Mouse (Mus musculus): Measurements from ENCODE around the gene Kcnip3. TPM values are rescaled to one million over a fixed set of nuclear protein-coding genes. Genes with fewer than 3 reads are reported as not detected.

The Kcnip3 gene
- polyA plus RNA-seq, 1 experiment from 2014 or later: 4.0 TPM

DNA sequence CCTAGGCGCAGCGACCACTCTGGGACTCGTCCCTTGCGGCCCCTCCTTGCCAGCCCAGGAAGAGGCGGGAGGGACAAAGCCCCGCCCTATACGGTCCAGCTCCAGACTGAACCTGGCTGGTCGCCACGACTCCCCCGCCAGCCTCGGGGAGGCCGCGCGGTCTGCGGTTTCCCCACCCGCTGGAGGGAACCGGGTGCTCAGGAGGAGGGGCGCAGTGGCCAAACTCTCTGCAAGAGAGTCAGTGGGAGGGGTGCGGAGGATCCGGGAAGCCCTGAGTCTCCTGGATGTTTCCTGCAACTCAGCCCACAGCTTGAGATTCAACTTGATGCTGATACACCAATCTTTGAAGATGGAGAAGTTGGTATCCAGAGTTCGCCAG, 39.4 kb downstream of the Kcnip3 start:
- peak; percentile 90 for ATAC-seq
- Histone ChIP-seq H3K36me3 (no peaks in the 10 kb centered on the region), H3K4me2 (replicated peaks) (peak overlapping the region; percentile 94), H3K4me3 (replicated peaks) (peak overlapping the region; percentile 56), H3K9ac (peak overlapping the region; percentile 50; the same call in 1 of the 2 replicates), H3K27me3 (replicated peaks) (peaks cover 65% of the 10 kb centered on the region), H3K9me3 (no peaks in the 10 kb centered on the region), H3K4me1 (replicated peaks) (peaks cover 29% of the 10 kb centered on the region), H3K27ac (peak overlapping the region; percentile 29; the same call in 1 of the 2 replicates)
- WGBS: 2% methylated on average over 21 of the region's 21 CpGs

DNA sequence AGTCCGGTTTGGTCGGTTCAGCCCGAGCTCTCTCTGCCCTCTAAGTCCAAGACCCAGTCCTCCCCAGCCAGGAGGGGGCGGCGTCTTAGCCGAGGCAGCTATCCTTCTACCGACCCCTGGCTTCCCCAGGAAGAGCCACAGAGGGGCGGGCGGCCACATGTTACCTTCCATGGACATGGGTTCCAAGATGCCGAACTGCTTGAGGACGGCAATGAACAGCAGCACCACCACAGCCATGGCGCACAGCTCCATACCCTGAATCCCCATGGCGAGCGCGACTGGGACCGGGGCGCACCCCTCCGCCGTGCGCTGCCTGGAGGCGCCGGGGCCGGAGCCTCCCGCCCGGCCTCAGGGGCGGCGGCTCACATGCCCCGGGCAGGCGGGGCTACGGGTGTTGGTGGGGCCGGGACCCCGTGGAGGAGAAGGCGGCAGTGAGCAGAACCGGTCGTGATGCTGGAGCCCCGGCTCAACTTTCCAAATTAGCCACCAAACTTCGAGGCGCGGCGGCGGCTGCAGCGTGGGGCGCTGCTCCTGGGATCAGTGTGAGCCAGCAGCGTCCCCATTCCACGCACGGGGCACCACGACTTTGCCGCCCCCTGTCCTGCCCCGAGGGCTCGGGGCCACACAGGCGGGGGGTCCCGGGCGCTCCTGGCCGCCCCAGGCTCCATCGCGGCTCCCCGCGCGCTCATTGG, 39.9 kb downstream of the Kcnip3 start:
- Histone ChIP-seq H3K9me3 (no peaks in the 10 kb centered on the region), H3K27ac (no peak overlapping the region), H3K9ac (peak overlapping the region; percentile 50), H3K4me3 (replicated peaks) (peak overlapping the region; percentile 56), H3K4me2 (replicated peaks) (peak overlapping the region; percentile 94), H3K36me3 (no peaks in the 10 kb centered on the region), H3K27me3 (replicated peaks) (peaks cover 65% of the 10 kb centered on the region), H3K4me1 (replicated peaks) (peaks cover 29% of the 10 kb centered on the region)
- WGBS: under 1% methylated on average over 58 of the region's 59 CpGs
- ATAC-seq: peak; percentile 50

DNA sequence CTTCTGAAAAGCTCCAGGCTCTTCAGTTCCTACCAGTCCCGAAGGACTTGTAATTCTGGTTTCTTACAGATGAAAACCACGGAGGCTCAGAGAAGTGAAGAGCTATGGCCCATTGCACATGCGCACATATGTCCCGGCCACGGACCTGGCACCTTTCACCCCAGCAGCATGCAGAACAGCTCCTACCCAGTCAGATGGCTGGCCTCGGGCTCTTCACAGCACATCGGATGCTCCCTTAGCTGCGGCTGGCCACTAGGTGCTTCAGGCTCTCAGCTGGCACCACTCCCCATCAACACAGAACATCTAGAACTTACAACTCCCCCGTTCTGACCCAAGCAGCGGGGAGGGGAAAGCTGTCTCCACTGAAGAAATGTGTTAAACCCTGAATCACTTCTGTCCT, 42.1 kb downstream of the Kcnip3 start:
- no peak overlapping the region for H3K4me3 ChIP-seq (replicated peaks)
- H3K27me3 ChIP-seq (replicated peaks): peaks cover 54% of the 10 kb centered on the region
- no peak overlapping the region for H3K4me2 ChIP-seq (replicated peaks)
- ATAC-seq: no peak
- 73% methylated on average over 10 of the region's 10 CpGs for WGBS
- H3K27ac ChIP-seq: no peak overlapping the region
- H3K36me3 ChIP-seq: no peaks in the 10 kb centered on the region
- H3K9me3 ChIP-seq: no peaks in the 10 kb centered on the region
- no peak overlapping the region for H3K9ac ChIP-seq
- H3K4me1 ChIP-seq (replicated peaks): peaks cover 26% of the 10 kb centered on the region

DNA sequence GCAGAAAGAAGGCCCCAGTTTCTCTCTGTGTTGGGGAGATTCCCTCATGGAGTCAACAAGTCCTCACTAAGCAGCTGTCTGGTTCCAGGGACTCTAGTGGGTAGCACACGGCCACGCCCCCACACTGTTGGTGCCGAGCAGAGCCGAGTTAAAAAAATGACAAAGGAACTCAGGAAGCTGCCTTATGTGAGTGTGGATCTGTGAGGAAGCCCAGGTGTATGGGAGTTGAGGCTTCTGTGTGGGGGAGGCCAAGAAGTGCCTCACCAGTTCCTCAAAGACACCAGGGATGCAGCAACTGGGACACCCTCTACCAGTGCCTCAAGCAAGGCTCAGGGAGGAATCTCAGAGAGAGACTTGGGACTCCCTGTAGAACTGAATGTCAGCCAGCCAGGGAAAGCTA, 42.7 kb downstream of the Kcnip3 start:
- H3K9me3 ChIP-seq: no peaks in the 10 kb centered on the region
- H3K27ac ChIP-seq: no peak overlapping the region
- no peak overlapping the region for H3K4me3 ChIP-seq (replicated peaks)
- peaks cover 21% of the 10 kb centered on the region for H3K4me1 ChIP-seq (replicated peaks)
- 70% methylated on average over 4 of the region's 4 CpGs for WGBS
- peaks cover 49% of the 10 kb centered on the region for H3K27me3 ChIP-seq (replicated peaks)
- ATAC-seq: no peak
- H3K4me2 ChIP-seq (replicated peaks): no peak overlapping the region
- no peak overlapping the region for H3K9ac ChIP-seq
- no peaks in the 10 kb centered on the region for H3K36me3 ChIP-seq

DNA sequence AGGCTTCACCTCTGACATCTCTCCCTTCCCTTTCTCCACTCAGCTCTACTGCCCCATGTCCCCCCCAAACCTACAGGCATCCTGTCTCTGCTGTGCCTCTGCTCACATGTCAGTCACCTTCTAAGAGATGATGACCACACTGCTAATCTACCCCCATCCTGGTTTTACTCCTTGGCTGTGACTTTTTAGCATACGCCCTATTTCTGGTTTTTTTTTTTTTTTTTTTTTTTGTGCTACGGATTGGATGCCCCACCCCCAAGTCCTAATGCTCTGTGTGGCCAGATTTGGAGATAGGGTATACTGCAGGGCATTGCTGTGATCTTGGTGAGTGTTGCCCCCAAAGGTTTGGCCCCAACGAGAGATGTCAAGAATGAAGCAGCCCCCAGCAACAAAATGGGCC, 49.6 kb downstream of the Kcnip3 start:
- no peaks in the 10 kb centered on the region for H3K4me1 ChIP-seq (replicated peaks)
- WGBS: 68% methylated on average over 3 of the region's 3 CpGs
- H3K27me3 ChIP-seq (replicated peaks): no peaks in the 10 kb centered on the region
- no peak overlapping the region for H3K27ac ChIP-seq
- ATAC-seq: no peak
- no peak overlapping the region for H3K4me2 ChIP-seq (replicated peaks)
- H3K9me3 ChIP-seq: no peaks in the 10 kb centered on the region
- no peak overlapping the region for H3K4me3 ChIP-seq (replicated peaks)
- H3K9ac ChIP-seq: no peak overlapping the region
- no peaks in the 10 kb centered on the region; the same call in 1 of the 2 replicates for H3K36me3 ChIP-seq

DNA sequence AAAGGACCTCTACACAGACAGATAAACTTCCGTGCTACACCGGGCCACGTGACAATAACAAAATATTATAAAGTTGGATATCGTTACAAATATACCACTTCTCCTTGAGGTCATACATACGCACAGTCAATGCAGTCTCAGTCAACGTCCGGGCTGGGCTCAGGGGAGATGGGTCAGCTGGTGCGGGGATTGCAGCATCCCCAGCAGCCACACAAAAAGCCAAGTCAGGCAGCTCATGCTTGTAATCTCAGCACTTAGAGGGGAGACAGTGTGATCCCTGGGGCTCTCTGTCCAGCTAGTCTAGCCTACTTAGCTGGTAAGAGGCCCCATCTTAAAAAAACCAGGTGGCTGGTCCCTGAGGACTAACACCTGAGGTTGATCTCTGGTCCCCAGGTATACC, 50.6 kb downstream of the Kcnip3 start:
- no peak for ATAC-seq
- no peak overlapping the region for H3K9ac ChIP-seq
- H3K4me3 ChIP-seq (replicated peaks): no peak overlapping the region

DNA sequence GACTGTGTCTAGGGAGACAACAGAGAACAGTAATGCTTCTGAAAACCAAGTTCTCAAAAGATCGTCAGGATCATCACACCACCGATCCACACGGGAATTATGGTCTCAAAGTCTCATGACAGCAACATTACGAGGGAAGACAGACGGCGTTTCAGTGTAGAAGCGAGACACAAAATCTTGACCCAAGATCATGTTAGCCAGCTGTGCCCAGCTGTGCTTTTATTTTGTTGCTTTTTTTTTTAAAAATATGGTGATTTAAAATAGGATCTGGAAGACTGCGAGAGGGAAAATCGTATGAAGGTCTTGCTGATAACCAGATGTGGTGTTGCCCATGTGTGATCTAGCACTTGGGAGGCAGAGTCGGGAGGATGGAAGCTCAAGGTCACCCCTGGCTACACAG, 51.2 kb downstream of the Kcnip3 start:
- no peak for ATAC-seq
- 68% methylated on average over 10 of the region's 10 CpGs for WGBS
- no peaks in the 10 kb centered on the region for H3K9me3 ChIP-seq
- H3K4me3 ChIP-seq (replicated peaks): no peak overlapping the region
- H3K27me3 ChIP-seq (replicated peaks): no peaks in the 10 kb centered on the region
- H3K36me3 ChIP-seq: no peaks in the 10 kb centered on the region; the same call in 1 of the 2 replicates
- H3K4me2 ChIP-seq (replicated peaks): no peak overlapping the region
- H3K27ac ChIP-seq: no peak overlapping the region
- H3K4me1 ChIP-seq (replicated peaks): no peaks in the 10 kb centered on the region
- no peak overlapping the region for H3K9ac ChIP-seq

More for the DNA sequence above, 50.6 kb downstream of the Kcnip3 start:
- no peaks in the 10 kb centered on the region; the same call in 1 of the 2 replicates for H3K36me3 ChIP-seq
- H3K4me1 ChIP-seq (replicated peaks): no peaks in the 10 kb centered on the region
- no peaks in the 10 kb centered on the region for H3K9me3 ChIP-seq
- H3K4me2 ChIP-seq (replicated peaks): no peak overlapping the region
- WGBS: 82% methylated on average over 8 of the region's 8 CpGs
- no peaks in the 10 kb centered on the region for H3K27me3 ChIP-seq (replicated peaks)
- H3K27ac ChIP-seq: no peak overlapping the region

DNA sequence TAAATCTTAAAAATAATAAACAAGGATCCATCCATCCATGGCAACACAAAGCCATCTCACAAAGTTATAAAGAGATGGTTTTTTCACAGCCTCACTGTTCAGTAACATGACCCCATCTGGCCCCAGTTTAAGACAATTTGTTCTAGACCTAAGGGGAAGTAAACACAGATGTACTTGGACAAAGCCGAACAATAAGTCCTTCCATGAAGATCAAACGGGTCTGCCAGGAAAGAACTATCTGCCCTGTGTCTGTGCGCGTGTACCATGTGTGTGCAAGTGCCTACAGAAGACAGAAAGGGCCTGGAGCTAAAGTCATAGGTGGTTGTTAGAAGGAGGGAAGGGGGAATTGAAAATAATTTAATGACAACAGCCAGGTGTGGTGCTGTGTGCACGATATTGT, 51.7 kb downstream of the Kcnip3 start:
- no peak for ATAC-seq
- no peak overlapping the region for H3K4me3 ChIP-seq (replicated peaks)

DNA sequence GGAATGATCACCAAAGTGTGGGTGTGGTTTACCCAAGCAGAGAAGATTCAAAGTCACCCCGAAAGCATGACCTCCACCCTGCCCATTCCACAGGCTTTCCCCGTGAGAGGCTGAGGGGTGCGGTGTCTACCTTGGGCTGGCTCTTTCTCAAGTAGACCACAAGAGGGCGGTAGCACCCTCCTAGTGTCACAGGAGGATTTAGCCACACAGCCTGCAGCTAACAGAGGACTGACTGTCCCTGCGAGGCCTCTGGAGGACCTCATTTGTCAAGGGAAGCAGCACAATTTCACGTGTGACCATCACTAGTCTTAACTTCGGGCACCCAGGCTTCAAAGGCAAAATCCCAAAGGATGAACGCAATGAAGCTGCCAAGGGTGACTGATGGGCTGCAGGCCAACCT, 59.6 kb downstream of the Kcnip3 start:
- ATAC-seq: peak; percentile 75
- H3K9me3 ChIP-seq: no peaks in the 10 kb centered on the region
- H3K27ac ChIP-seq: no peak overlapping the region
- no peak overlapping the region for H3K4me2 ChIP-seq (replicated peaks)
- no peaks in the 10 kb centered on the region for H3K36me3 ChIP-seq
- no peak overlapping the region for H3K9ac ChIP-seq
- H3K27me3 ChIP-seq (replicated peaks): no peaks in the 10 kb centered on the region; the same call in 1 of the 2 replicates
- no peak overlapping the region for H3K4me3 ChIP-seq (replicated peaks)
- WGBS: 8% methylated on average over 8 of the region's 8 CpGs
- H3K4me1 ChIP-seq (replicated peaks): no peaks in the 10 kb centered on the region

More for the DNA sequence above, 51.7 kb downstream of the Kcnip3 start:
- no peaks in the 10 kb centered on the region for H3K27me3 ChIP-seq (replicated peaks)
- H3K4me2 ChIP-seq (replicated peaks): no peak overlapping the region
- H3K9ac ChIP-seq: no peak overlapping the region
- H3K27ac ChIP-seq: no peak overlapping the region
- H3K9me3 ChIP-seq: no peaks in the 10 kb centered on the region
- H3K36me3 ChIP-seq: no peaks in the 10 kb centered on the region; the same call in 1 of the 2 replicates
- 84% methylated on average over 5 of the region's 5 CpGs for WGBS
- H3K4me1 ChIP-seq (replicated peaks): no peaks in the 10 kb centered on the region

DNA sequence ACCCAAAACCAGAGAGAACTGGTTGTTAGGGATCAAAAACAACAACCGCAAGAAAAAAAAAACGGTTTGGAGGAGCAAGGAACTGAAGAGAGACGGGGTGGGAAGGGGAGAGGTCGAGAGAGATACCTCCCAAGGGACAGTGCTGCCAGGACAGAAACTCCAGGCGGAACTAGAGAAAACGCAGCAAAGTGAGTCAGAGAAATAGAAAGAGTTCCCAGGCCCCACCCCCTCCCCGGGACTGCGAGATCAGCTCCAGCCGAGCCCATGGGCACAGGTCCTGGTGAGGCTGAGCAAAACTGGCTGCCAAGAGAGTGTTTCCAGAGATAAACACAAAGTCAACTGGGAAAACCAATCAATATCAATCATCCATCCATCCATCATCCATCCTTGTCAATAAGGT, 60.5 kb downstream of the Kcnip3 start:
- Histone ChIP-seq H3K4me2 (replicated peaks) (no peak overlapping the region), H3K4me1 (replicated peaks) (no peaks in the 10 kb centered on the region), H3K36me3 (no peaks in the 10 kb centered on the region), H3K9ac (no peak overlapping the region), H3K27ac (no peak overlapping the region), H3K9me3 (no peaks in the 10 kb centered on the region), H3K27me3 (replicated peaks) (no peaks in the 10 kb centered on the region; the same call in 1 of the 2 replicates), H3K4me3 (replicated peaks) (no peak overlapping the region)
- 37% methylated on average over 9 of the region's 9 CpGs for whole genome bisulfite sequencing
- ATAC-seq: no peak

DNA sequence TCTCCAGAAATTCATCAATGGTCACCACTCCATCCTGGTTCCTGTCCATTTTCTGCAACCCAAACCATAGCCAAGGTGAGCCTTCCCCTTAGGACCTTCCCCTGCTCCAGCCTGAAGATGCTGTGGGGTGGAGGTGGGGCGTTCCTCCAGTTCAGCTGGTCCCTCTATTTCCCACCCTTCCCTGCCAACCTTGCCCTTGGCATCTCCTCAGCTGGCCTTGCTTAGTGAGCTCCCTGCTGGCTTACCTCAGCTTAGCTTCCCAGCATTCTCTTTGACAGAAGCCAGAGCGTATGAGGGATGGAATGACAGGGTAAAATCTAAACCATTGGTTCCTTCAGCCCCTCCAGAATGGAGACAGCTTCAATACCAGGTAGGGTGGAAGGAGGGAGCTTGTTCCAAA, 62.6 kb downstream of the Kcnip3 start:
- Histone ChIP-seq H3K27me3 (replicated peaks) (no peaks in the 10 kb centered on the region; the same call in 1 of the 2 replicates), H3K4me2 (replicated peaks) (no peak overlapping the region), H3K4me3 (replicated peaks) (no peak overlapping the region), H3K9me3 (no peaks in the 10 kb centered on the region), H3K27ac (no peak overlapping the region), H3K36me3 (no peaks in the 10 kb centered on the region), H3K4me1 (replicated peaks) (no peaks in the 10 kb centered on the region), H3K9ac (no peak overlapping the region)
- no peak for ATAC-seq
- WGBS: 75% methylated on average over 2 of the region's 2 CpGs

DNA sequence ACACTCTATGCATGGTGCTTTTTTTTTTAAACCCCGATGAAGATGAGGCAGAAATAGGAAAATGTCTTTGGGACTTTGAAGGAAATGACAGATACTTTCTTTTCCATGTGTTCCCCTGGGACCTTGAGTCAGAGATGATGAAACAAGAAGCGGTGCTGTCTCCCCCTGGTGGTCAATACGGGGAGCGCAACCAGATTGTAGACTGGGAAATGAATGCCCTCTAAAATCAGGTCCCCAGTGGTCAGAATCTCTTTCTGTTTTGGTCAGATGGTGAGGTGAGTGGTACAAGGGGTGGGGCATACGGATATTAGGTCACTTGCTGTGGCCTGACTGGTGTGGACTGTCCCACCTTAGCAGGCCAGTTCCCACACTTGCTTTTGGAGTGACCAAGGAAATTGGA, 68.1 kb downstream of the Kcnip3 start:
- no peak overlapping the region for H3K9ac ChIP-seq
- no peak overlapping the region for H3K4me2 ChIP-seq (replicated peaks)
- H3K27me3 ChIP-seq (replicated peaks): no peaks in the 10 kb centered on the region
- ATAC-seq: 0 out of 2 replicates have a peak, but pooled peaks have one; percentile 10
- no peaks in the 10 kb centered on the region for H3K9me3 ChIP-seq
- no peak overlapping the region for H3K4me3 ChIP-seq (replicated peaks)
- no peaks in the 10 kb centered on the region for H3K4me1 ChIP-seq (replicated peaks)
- 6% methylated on average over 5 of the region's 5 CpGs for WGBS
- no peak overlapping the region for H3K27ac ChIP-seq
- no peaks in the 10 kb centered on the region for H3K36me3 ChIP-seq

DNA sequence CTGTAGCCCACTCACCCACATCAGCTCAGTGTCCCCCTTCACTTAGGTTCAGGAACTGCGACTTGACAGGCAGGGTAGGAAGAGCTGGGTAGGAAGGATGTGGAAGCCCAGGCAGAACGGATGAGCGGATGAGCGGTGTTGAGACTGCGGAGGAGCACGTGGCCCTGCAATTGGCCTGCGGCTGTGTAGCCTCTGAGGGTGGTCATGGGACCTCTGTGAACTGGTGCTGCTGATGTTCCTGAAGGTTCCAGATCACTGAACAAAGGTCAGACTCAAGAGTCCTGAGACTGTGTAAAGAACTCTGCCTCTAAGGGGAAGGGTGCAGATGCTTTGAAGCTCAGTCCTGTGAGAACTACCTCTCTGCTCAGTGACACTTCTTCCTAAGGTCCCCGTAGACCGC, 68.8 kb downstream of the Kcnip3 start:
- Histone ChIP-seq H3K4me2 (replicated peaks) (no peak overlapping the region), H3K27ac (no peak overlapping the region), H3K9me3 (no peaks in the 10 kb centered on the region), H3K4me1 (replicated peaks) (no peaks in the 10 kb centered on the region), H3K27me3 (replicated peaks) (no peaks in the 10 kb centered on the region), H3K36me3 (no peaks in the 10 kb centered on the region), H3K9ac (no peak overlapping the region), H3K4me3 (replicated peaks) (no peak overlapping the region)
- 83% methylated on average over 9 of the region's 9 CpGs for WGBS
- ATAC-seq: no peak
